31 mouse cellular contexts compared by ENCODE assay signal in genomic region chr8:4497610-4498009, GRCm38 (mm10).
"Had no signal": no experiment of that assay in that cellular context is flagged by ENCODE, and none has a peak within 500 bp of the region (broad histone marks: within the 10 kb centered on the region; RNA-seq: fewer than 3 reads in every experiment).

No protein-coding gene starts in this region.

- H3K9me3 ChIP-seq: limb, embryonic 10.5 days; limb, embryonic 12.5 days; limb, embryonic 13.5 days; limb, embryonic 15.5 days; liver, embryonic 12.5 days; liver, embryonic 13.5 days; liver, embryonic 15.5 days; lung, embryonic 15.5 days; midbrain, embryonic 10.5 days; midbrain, embryonic 12.5 days; midbrain, embryonic 13.5 days; midbrain, embryonic 15.5 days; neural tube, embryonic 12.5 days; neural tube, embryonic 13.5 days had no signal

- H3K4me3 ChIP-seq: limb, embryonic 10.5 days; limb, embryonic 12.5 days; limb, embryonic 13.5 days; limb, embryonic 15.5 days; liver, embryonic 12.5 days; liver, embryonic 13.5 days; liver, embryonic 15.5 days; lung, embryonic 15.5 days; midbrain, embryonic 10.5 days; midbrain, embryonic 12.5 days; midbrain, embryonic 13.5 days; midbrain, embryonic 15.5 days; myocyte; neural tube, embryonic 12.5 days; neural tube, embryonic 13.5 days had no signal

- H3K36me3 ChIP-seq: limb, embryonic 10.5 days; limb, embryonic 12.5 days; limb, embryonic 13.5 days; limb, embryonic 15.5 days; liver, embryonic 12.5 days; liver, embryonic 13.5 days; liver, embryonic 15.5 days; lung, embryonic 15.5 days; midbrain, embryonic 10.5 days; midbrain, embryonic 12.5 days; neural tube, embryonic 12.5 days; neural tube, embryonic 13.5 days had no signal

- H3K4me2 ChIP-seq: limb, embryonic 12.5 days; limb, embryonic 13.5 days; limb, embryonic 15.5 days; liver, embryonic 11.5 days; liver, embryonic 12.5 days; liver, embryonic 13.5 days; liver, embryonic 15.5 days; lung, embryonic 14.5 days; lung, embryonic 15.5 days; midbrain, embryonic 11.5 days; midbrain, embryonic 12.5 days; midbrain, embryonic 13.5 days; midbrain, embryonic 15.5 days; neural tube, embryonic 12.5 days; neural tube, embryonic 13.5 days had no signal

- DNase-seq: left cerebral cortex, postnatal 4 days; liver; liver, embryonic 13.5 days; liver, postnatal 0 days; lung, adult 18-20 months; lung, adult 2 months; lung, embryonic 14.5 days; lung, postnatal 10 days; lung, postnatal 14 days; lung, postnatal 36 days; lung, postnatal 4 days; midbrain, embryonic 14.5 days had no signal

- H3K27me3 ChIP-seq: limb, embryonic 12.5 days; limb, embryonic 13.5 days; limb, embryonic 15.5 days; lung, embryonic 15.5 days; midbrain, embryonic 12.5 days; midbrain, embryonic 13.5 days; midbrain, embryonic 15.5 days; neural tube, embryonic 12.5 days; neural tube, embryonic 13.5 days had no signal

- ATAC-seq: liver, embryonic 12.5 days; liver, postnatal 0 days; lung, postnatal 0 days; midbrain, embryonic 13.5 days; midbrain, embryonic 15.5 days had no signal

- H3K9ac ChIP-seq: limb, embryonic 12.5 days; limb, embryonic 13.5 days; limb, embryonic 15.5 days; liver, embryonic 12.5 days; liver, embryonic 13.5 days; liver, embryonic 14.5 days; liver, embryonic 15.5 days; liver, postnatal 0 days; lung, embryonic 14.5 days; lung, embryonic 15.5 days; midbrain, embryonic 12.5 days; midbrain, embryonic 13.5 days; midbrain, embryonic 15.5 days; neural tube, embryonic 12.5 days; neural tube, embryonic 13.5 days had no signal

- H3K27ac ChIP-seq: limb, embryonic 10.5 days; limb, embryonic 12.5 days; limb, embryonic 13.5 days; limb, embryonic 15.5 days; liver, embryonic 12.5 days; liver, embryonic 13.5 days; liver, embryonic 14.5 days; liver, embryonic 15.5 days; lung, embryonic 15.5 days; macrophage; midbrain, embryonic 10.5 days; midbrain, embryonic 12.5 days; midbrain, embryonic 13.5 days; midbrain, embryonic 15.5 days; neural tube, embryonic 12.5 days; neural tube, embryonic 13.5 days had no signal
